In the genomic region with DNA sequence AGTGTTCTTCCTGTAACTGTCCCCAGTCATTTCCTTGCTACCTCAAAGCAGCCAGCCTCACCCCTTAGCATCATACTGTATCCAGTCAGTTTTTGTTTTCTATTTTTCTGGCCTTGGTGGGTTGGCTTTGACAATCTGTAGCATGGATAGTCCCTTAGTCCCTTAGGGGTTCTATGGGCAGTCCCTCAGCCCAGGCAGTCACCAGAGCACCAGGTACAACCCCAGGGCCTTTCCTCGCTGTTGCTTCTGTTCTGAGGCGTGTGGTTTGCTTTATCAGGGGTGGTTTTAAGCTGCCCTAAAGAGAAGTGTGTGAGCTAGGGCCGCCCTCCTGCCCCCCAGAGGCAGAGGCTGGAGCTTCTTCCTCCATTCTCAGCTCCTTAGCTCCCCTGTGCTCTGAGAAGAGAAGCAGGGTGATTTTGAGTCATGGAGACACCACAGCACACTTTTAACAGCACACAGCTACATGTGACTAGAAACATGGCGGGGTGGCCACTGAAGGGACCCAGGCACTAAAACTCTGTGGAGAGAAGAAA, we compare ENCODE assay signal across 9 mouse cellular contexts. TPM values are rescaled to one million over a fixed set of nuclear protein-coding genes. Genes with fewer than 3 reads are reported as not detected.
DNase-seq lines count a peak whose midpoint lies in the region; ATAC-seq and TF ChIP-seq lines count a peak whose summit lies in the region.
"Had no signal": no experiment of that assay in that cellular context is flagged by ENCODE, and none has a peak within 500 bp of the region (broad histone marks: within the 10 kb centered on the region; RNA-seq: fewer than 3 reads in every experiment).

No protein-coding gene starts in this region.

- DNase-seq in hindbrain, embryonic 10.5 days (ENCODE audit: low spot score): no peak
- no peak for DNase-seq in hindbrain, embryonic 11.5 days (ENCODE audit: low spot score)
- DNase-seq in G1E (ENCODE audit: low spot score): peak; percentile 26
- peak; percentile 73 to 77 for DNase-seq in spleen, postnatal 4 days (ENCODE audit: low spot score in 2 of 2)
- DNase-seq in midbrain, embryonic 11.5 days (ENCODE audit: low spot score, missing footprints): no peak
- DNase-seq in Muller cell, postnatal 12 days (ENCODE audit: inconsistent ontology term): no peak

- no peak for ATAC-seq in hindbrain, embryonic 11.5 days (ENCODE audit: low FRiP score)
- ATAC-seq in G1E (ENCODE audit: extremely low read depth, insufficient number of reproducible peaks, low FRiP score, poor library complexity, severe bottlenecking): no peak
- peak; percentile 60 for ATAC-seq in inflammation-experienced regulatory T-cells, adult 6 months
- no peak for ATAC-seq in midbrain, embryonic 11.5 days (ENCODE audit: low FRiP score)
- ATAC-seq in hindbrain, embryonic 12.5 days (ENCODE audit: low FRiP score): no peak

- no peaks in the 10 kb centered on the region for H3K9me3 ChIP-seq in hindbrain, embryonic 10.5 days
- H3K9me3 ChIP-seq in hindbrain, embryonic 11.5 days (ENCODE audit: control insufficient read depth, low read length): no peaks in the 10 kb centered on the region
- no peaks in the 10 kb centered on the region for H3K9me3 ChIP-seq in G1E (replicated peaks)
- no peaks in the 10 kb centered on the region for H3K9me3 ChIP-seq in midbrain, embryonic 11.5 days (ENCODE audit: control insufficient read depth, low read length)
- H3K9me3 ChIP-seq in hindbrain, embryonic 12.5 days (replicated peaks): no peaks in the 10 kb centered on the region
- H3K9me3 ChIP-seq: midbrain, embryonic 12.5 days had no signal

- no peaks in the 10 kb centered on the region for H3K27me3 ChIP-seq in hindbrain, embryonic 10.5 days (ENCODE audit: insufficient read depth, poor library complexity, severe bottlenecking)
- H3K27me3 ChIP-seq in hindbrain, embryonic 11.5 days (ENCODE audit: control insufficient read depth, insufficient read depth, low read length): no peaks in the 10 kb centered on the region
- no peaks in the 10 kb centered on the region for H3K27me3 ChIP-seq in G1E (ENCODE audit: insufficient read depth, low read length)
- H3K27me3 ChIP-seq in midbrain, embryonic 11.5 days (ENCODE audit: control insufficient read depth, insufficient read depth, low read length): no peaks in the 10 kb centered on the region
- H3K27me3 ChIP-seq in hindbrain, embryonic 12.5 days: no peaks in the 10 kb centered on the region
- H3K27me3 ChIP-seq: midbrain, embryonic 12.5 days had no signal

- 0 out of 2 replicates have a peak, but pooled peaks have one; percentile 15 for TF ChIP-seq CTCF in G1E (IDR thresholded peaks at IDR 0.05; ENCODE audit: low read depth, low read length)

- H3K27ac ChIP-seq in hindbrain, embryonic 10.5 days: peak overlapping the region; percentile 84
- H3K27ac ChIP-seq in hindbrain, embryonic 11.5 days (ENCODE audit: low read depth, low read length): no peak overlapping the region
- H3K27ac ChIP-seq in midbrain, embryonic 11.5 days (ENCODE audit: low read depth, low read length): no peak overlapping the region
- H3K27ac ChIP-seq in hindbrain, embryonic 12.5 days: no peak overlapping the region
- H3K27ac ChIP-seq: midbrain, embryonic 12.5 days had no signal

- 87% methylated on average over 4 of the region's 4 CpGs for WGBS in hindbrain, embryonic 10.5 days
- 91% methylated on average over 4 of the region's 4 CpGs for WGBS in hindbrain, embryonic 11.5 days
- 72% methylated on average over 4 of the region's 4 CpGs for WGBS in midbrain, embryonic 11.5 days
- WGBS in hindbrain, embryonic 12.5 days: 82% methylated on average over 4 of the region's 4 CpGs

- H3K4me3 ChIP-seq in hindbrain, embryonic 10.5 days: no peak overlapping the region
- no peak overlapping the region for H3K4me3 ChIP-seq in hindbrain, embryonic 11.5 days (ENCODE audit: low read depth, low read length)
- H3K4me3 ChIP-seq in G1E (ENCODE audit: low read depth, low read length): no peak overlapping the region
- H3K4me3 ChIP-seq in midbrain, embryonic 11.5 days (ENCODE audit: low read depth, low read length): no peak overlapping the region
- no peak overlapping the region for H3K4me3 ChIP-seq in hindbrain, embryonic 12.5 days
- H3K4me3 ChIP-seq: midbrain, embryonic 12.5 days had no signal

- H3K4me2 ChIP-seq in hindbrain, embryonic 11.5 days (replicated peaks; ENCODE audit: low read depth, low read length): no peak overlapping the region
- H3K4me2 ChIP-seq in midbrain, embryonic 11.5 days: no peak overlapping the region
- no peak overlapping the region for H3K4me2 ChIP-seq in hindbrain, embryonic 12.5 days (replicated peaks)
- H3K4me2 ChIP-seq: midbrain, embryonic 12.5 days had no signal

- peaks cover 91% of the 10 kb centered on the region for H3K36me3 ChIP-seq in hindbrain, embryonic 10.5 days
- peaks cover 12% of the 10 kb centered on the region for H3K36me3 ChIP-seq in hindbrain, embryonic 11.5 days (ENCODE audit: control insufficient read depth, insufficient read depth, low read length)
- peaks cover 87% of the 10 kb centered on the region for H3K36me3 ChIP-seq in G1E (replicated peaks)
- H3K36me3 ChIP-seq in midbrain, embryonic 11.5 days (ENCODE audit: control insufficient read depth, insufficient read depth, low read length): peaks cover 18% of the 10 kb centered on the region
- peaks cover 64% of the 10 kb centered on the region for H3K36me3 ChIP-seq in hindbrain, embryonic 12.5 days

- H3K4me1 ChIP-seq in hindbrain, embryonic 10.5 days (replicated peaks): peaks cover 45% of the 10 kb centered on the region
- H3K4me1 ChIP-seq in hindbrain, embryonic 11.5 days (replicated peaks; ENCODE audit: control insufficient read depth, insufficient read depth, low read length): 0 out of 2 replicates have a peak, but pooled peaks cover 4% of the 10 kb centered on the region
- H3K4me1 ChIP-seq in G1E (ENCODE audit: insufficient read depth, low read depth, low read length): peaks cover 64% of the 10 kb centered on the region
- H3K4me1 ChIP-seq in midbrain, embryonic 11.5 days (ENCODE audit: control insufficient read depth, insufficient read depth, low read length): peaks cover 15% of the 10 kb centered on the region
- peaks cover 20% of the 10 kb centered on the region for H3K4me1 ChIP-seq in hindbrain, embryonic 12.5 days

- H3K9ac ChIP-seq in hindbrain, embryonic 11.5 days (ENCODE audit: low read depth, low read length): no peak overlapping the region
- no peak overlapping the region for H3K9ac ChIP-seq in midbrain, embryonic 11.5 days (ENCODE audit: low read length)
- no peak overlapping the region for H3K9ac ChIP-seq in hindbrain, embryonic 12.5 days
- H3K9ac ChIP-seq: midbrain, embryonic 12.5 days had no signal

RNA-seq across cellular contexts. Expression of gene Fbxl22, which starts 10.4 kb away (rescaled TPM):
- 1.5 and 1.6 TPM in 2 replicates for polyA plus RNA-seq in hindbrain, embryonic 10.5 days (2016; fragmentation: Nextera tagmentation; extraction: Ambion mirVana)
- 2.0 and 2.7 TPM in 2 replicates for polyA plus RNA-seq in hindbrain, embryonic 11.5 days (2014; fragmentation: Nextera tagmentation; extraction: Ambion mirVana)
- not detected in 2 replicates for total RNA-seq in G1E (2014; fragmentation: Nextera tagmentation)
- total RNA-seq in G1E (2017): 0.44 and 0.64 TPM in 2 replicates
- polyA plus RNA-seq in G1E (2012): 0.10 and 0.15 TPM in 2 replicates
- 1 to 10 TPM; 2.1 to 3.2 (median 3.1) TPM for polyA plus RNA-seq in inflammation-experienced regulatory T-cells, adult 6 months (2017; shearing (Covaris generic))
- 1.8 and 2.1 TPM in 2 replicates for polyA plus RNA-seq in midbrain, embryonic 11.5 days (2014; fragmentation: Nextera tagmentation; extraction: Ambion mirVana)
- 1.9 and 2.8 TPM in 2 replicates for polyA plus RNA-seq in hindbrain, embryonic 12.5 days (2016; fragmentation: Nextera tagmentation; extraction: Ambion mirVana)

Comparison
In these comparisons a context has a peak if more than half of its experiments do, and no peak if none do; other contexts are left out.
1. DNase-seq: peak in G1E (single experiment) and spleen, postnatal 4 days (2 of 2); none in hindbrain, embryonic 10.5 days (single experiment), hindbrain, embryonic 11.5 days (single experiment), midbrain, embryonic 11.5 days (single experiment) and Muller cell, postnatal 12 days (single experiment).